Mouse (Mus musculus) megakaryocyte, embryonic 14.5 days (primary cell): ENCODE data around the gene Vsig10. TPM values are rescaled to one million over a fixed set of nuclear protein-coding genes. Genes with fewer than 3 reads are reported as not detected.
"Not testable (repeated sequence)": the region's sequence is repeated elsewhere in the genome, so short reads cannot be mapped to it uniquely, and the experiment has no call there.

Experiments used
- H3K27me3 ChIP-seq: replicated peaks from 2 replicates; pipeline ENCODE3; 2012; ENCODE audit warnings: inconsistent platforms
- H3K36me3 ChIP-seq: replicated peaks from 2 replicates; pipeline ENCODE3; 2012; ENCODE audit warnings: low read length, inconsistent platforms, mixed read lengths
- H3K4me1 ChIP-seq: 2 replicates; pipeline ENCODE4 v1.6.1; 2012; ENCODE audit warnings: inconsistent platforms
- H3K4me3 ChIP-seq: replicated peaks from 2 replicates; pipeline ENCODE3; 2012; ENCODE audit warnings: moderate library complexity, mild to moderate bottlenecking, inconsistent platforms
- H3K9me3 ChIP-seq: 2 replicates; pipeline ENCODE4 v1.6.1; 2012; ENCODE audit warnings: inconsistent platforms
- FLI1 ChIP-seq: IDR thresholded peaks from 2 replicates; pipeline ENCODE4 v1.6.1; 2012; ENCODE audit warnings: low read length, inconsistent platforms, mixed read lengths
- GATA1 ChIP-seq: IDR thresholded peaks from 3 replicates; pipeline ENCODE4 v1.6.1; 2012; ENCODE audit warnings: mixed read lengths, low read length, inconsistent platforms, borderline replicate concordance
- polyA plus RNA-seq: library from polyadenylated mRNA; stranded (reverse); fragments of >175 nt; gene quantifications from 2 replicates; pipeline ENCODE4 v1.2.3, GENCODE M21; 2012; ENCODE audit warnings: low replicate concordance; ENCODE audit not compliant: insufficient read depth

Vsig10 gene
- polyA plus RNA-seq, 1 experiment, result 0.23 TPM

GRCm38 (mm10) chr5:117284682-117285081 is 34.2 kb upstream of the Vsig10 start:
- H3K9me3 ChIP-seq, result no peaks in the 10 kb centered on the region
- H3K27me3 ChIP-seq, result no peaks in the 10 kb centered on the region
- H3K4me1 ChIP-seq, result peaks cover 32% of the 10 kb centered on the region
- H3K36me3 ChIP-seq, result peaks cover 44% of the 10 kb centered on the region
- H3K4me3 ChIP-seq, result no peak overlapping the region
- no peak for TF ChIP-seq FLI1
- TF ChIP-seq GATA1, result no peak

DNA sequence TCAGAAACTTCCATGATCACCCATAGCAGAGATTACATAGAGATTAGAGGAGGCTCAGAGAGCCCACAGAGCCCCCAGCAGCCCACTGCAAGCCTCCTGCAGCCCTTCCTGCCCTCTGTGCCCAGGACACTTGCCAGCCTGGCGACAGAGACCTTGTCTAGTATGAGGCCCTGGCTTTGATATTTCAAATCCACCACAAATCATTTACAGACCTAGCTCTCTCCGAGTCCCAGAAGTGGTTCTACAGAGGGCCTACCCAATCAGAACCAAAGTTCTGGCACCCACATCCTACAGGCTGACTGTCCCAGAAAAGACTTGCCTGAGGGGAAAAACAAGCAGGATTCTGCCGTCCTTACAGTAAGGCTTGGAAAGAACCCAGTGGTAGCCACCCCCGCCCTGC is 33.6 kb upstream of the Vsig10 start:
- no peaks in the 10 kb centered on the region for H3K27me3 ChIP-seq
- H3K36me3 ChIP-seq, result peaks cover 44% of the 10 kb centered on the region
- H3K9me3 ChIP-seq, result peaks cover 2% of the 10 kb centered on the region; the same call in 1 of the 2 replicates
- TF ChIP-seq GATA1 (no peak), FLI1 (no peak)
- H3K4me3 ChIP-seq, result no peak overlapping the region
- H3K4me1 ChIP-seq, result peaks cover 32% of the 10 kb centered on the region

- H3K4me1 ChIP-seq, result peaks cover 32% of the 10 kb centered on the region
- TF ChIP-seq GATA1 (no peak), FLI1 (no peak)
- peaks cover 5% of the 10 kb centered on the region for H3K9me3 ChIP-seq
- H3K4me3 ChIP-seq, result peak overlapping the region; percentile 92
- peaks cover 37% of the 10 kb centered on the region for H3K36me3 ChIP-seq
- H3K27me3 ChIP-seq, result peaks cover 2% of the 10 kb centered on the region
These were observed 32.6 kb upstream of the Vsig10 start for GRCm38 (mm10) chr5:117286286-117286685.

- no peak for TF ChIP-seq GATA1
- TF ChIP-seq FLI1, result no peak
- Histone ChIP-seq H3K9me3 (peaks cover 12% of the 10 kb centered on the region), H3K4me3 (peak within 1 kb of the TSS; percentile 92)
These were observed 31.8 kb upstream of the Vsig10 start, which contains the start of gene Pebp1 for GRCm38 (mm10) chr5:117286831-117287822. Pebp1 (minus strand) TSS chr5:117287625.

DNA sequence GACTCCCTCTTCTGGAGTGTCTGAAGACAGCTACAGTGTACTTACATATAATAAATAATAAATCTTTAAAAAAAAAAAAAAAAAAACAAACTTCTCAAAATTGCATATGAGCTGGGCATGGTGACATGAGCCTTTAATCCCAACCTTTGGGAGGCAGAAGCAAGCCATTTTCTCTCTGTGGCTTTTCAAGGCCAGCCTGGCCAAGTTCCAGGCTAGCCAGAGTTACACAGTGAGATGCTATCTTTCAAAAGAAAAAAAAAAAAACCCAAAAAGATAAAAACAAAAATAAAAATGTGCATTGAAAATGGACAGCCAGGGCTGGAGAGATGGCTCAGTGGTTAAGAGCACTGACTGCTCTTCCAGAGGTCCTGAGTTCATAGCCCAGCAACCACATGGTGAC is 29.2 kb upstream of the Vsig10 start:
- Histone ChIP-seq H3K4me3 (no peak overlapping the region), H3K4me1 (peaks cover 26% of the 10 kb centered on the region), H3K9me3 (peaks cover 12% of the 10 kb centered on the region), H3K27me3 (peaks cover 2% of the 10 kb centered on the region), H3K36me3 (peaks cover 12% of the 10 kb centered on the region)
- no peak for TF ChIP-seq FLI1
- no peak for TF ChIP-seq GATA1

More at GRCm38 (mm10) chr5:117286831-117287822, 31.8 kb upstream of the Vsig10 start, which contains the start of gene Pebp1:
- Histone ChIP-seq H3K4me1 (peaks cover 32% of the 10 kb centered on the region), H3K36me3 (peaks cover 29% of the 10 kb centered on the region), H3K27me3 (peaks cover 2% of the 10 kb centered on the region)

DNA sequence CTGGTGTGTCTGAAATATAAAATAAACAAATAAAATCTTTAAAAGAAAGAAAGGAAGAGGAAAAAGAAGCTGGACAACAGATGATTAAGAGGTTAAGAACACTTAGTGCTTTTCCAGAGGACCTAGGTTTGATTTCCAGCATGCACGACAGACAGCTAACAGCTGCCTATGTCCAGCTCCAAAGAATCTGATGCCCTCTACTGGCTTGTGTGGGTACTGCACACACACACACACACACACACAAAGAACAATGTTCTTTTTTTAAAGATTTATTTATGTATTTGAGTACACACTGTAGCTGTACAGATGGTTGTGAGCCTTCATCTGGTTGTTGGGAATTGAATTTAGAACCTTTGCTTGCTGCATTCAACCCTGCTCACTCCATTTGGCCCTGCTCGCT is 28.8 kb upstream of the Vsig10 start:
- H3K27me3 ChIP-seq, result peaks cover 2% of the 10 kb centered on the region
- TF ChIP-seq FLI1, result no peak
- no peak for TF ChIP-seq GATA1
- H3K36me3 ChIP-seq, result peaks cover 8% of the 10 kb centered on the region
- peaks cover 25% of the 10 kb centered on the region for H3K4me1 ChIP-seq
- H3K4me3 ChIP-seq, result no peak overlapping the region
- peaks cover 12% of the 10 kb centered on the region for H3K9me3 ChIP-seq

- H3K4me3 ChIP-seq, result no peak overlapping the region
- TF ChIP-seq FLI1 (no peak), GATA1 (no peak)
- H3K9me3 ChIP-seq, result peaks cover 12% of the 10 kb centered on the region
- peaks cover 16% of the 10 kb centered on the region for H3K4me1 ChIP-seq
- H3K36me3 ChIP-seq, result no peaks in the 10 kb centered on the region
- H3K27me3 ChIP-seq, result peaks cover 2% of the 10 kb centered on the region
These were observed 27.6 kb upstream of the Vsig10 start for GRCm38 (mm10) chr5:117291312-117291711.

GRCm38 (mm10) chr5:117292547-117292946 is 26.3 kb upstream of the Vsig10 start:
- peaks cover 2% of the 10 kb centered on the region for H3K27me3 ChIP-seq
- H3K4me1 ChIP-seq, result peaks cover 10% of the 10 kb centered on the region
- no peak for TF ChIP-seq GATA1
- TF ChIP-seq FLI1, result no peak
- H3K4me3 ChIP-seq, result no peak overlapping the region
- H3K9me3 ChIP-seq, result peaks cover 12% of the 10 kb centered on the region
- no peaks in the 10 kb centered on the region for H3K36me3 ChIP-seq

- H3K4me1 ChIP-seq, H3K36me3 ChIP-seq, H3K4me3 ChIP-seq, H3K27me3 ChIP-seq: not testable (repeated sequence)
- H3K9me3 ChIP-seq, result peaks cover 12% of the 10 kb centered on the region
These were observed 25.1 kb upstream of the Vsig10 start for GRCm38 (mm10) chr5:117293776-117294175.

DNA sequence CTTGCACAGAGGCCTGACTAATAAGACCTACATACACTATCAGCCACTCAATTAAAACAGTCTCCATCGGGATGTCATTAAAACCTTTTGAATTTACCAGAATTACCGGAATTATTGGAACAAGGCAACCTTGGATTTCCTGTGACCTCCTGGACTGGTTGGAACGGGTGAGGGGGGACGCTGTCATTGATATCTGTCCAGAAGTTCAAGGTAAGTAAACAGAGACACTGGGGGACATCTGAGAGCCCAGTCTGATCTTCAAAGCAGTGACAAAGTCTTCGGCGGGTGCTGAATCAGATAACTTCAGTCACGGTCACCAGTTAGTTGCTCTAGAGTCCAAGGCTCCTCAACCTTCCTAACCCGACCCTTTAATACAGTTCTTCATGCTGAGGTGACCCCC is 23.9 kb upstream of the Vsig10 start:
- TF ChIP-seq FLI1 (no peak), GATA1 (no peak)
- Histone ChIP-seq H3K4me1 (no peaks in the 10 kb centered on the region), H3K9me3 (peaks cover 11% of the 10 kb centered on the region), H3K4me3 (no peak overlapping the region), H3K36me3 (no peaks in the 10 kb centered on the region), H3K27me3 (peaks cover 2% of the 10 kb centered on the region)
